Mouse (Mus musculus) intestine, postnatal 0 days (tissue): ENCODE measurements around the gene Sh3pxd2a. TPM values are rescaled to one million over a fixed set of nuclear protein-coding genes. Genes with fewer than 3 reads are reported as not detected.
A peak's percentile ranks its signal among the peaks of the same experiment; 100 is the strongest.

Source experiments
- ATAC-seq: fragments of 200-750 bp; cut with Nextera tagmentation; 2 replicates; pipeline ENCODE4 v1.8.0; 2017; ENCODE audit warnings: mild to moderate bottlenecking, moderate TSS enrichment, moderate library complexity
- H3K27ac ChIP-seq: fragments of 300-500 bp; sonication (generic); 2 replicates; pipeline ENCODE4 v1.5.1; 2014; ENCODE audit warnings: mild to moderate bottlenecking, low read depth, low read length, moderate library complexity
- H3K27me3 ChIP-seq: fragments of 300-500 bp; sonication (generic); replicated peaks from 2 replicates; pipeline ENCODE4 v1.6.1; 2014; ENCODE audit warnings: low read length, mixed read lengths; ENCODE audit not compliant: control insufficient read depth, insufficient read depth
- H3K36me3 ChIP-seq: fragments of 300-500 bp; sonication (generic); 2 replicates; pipeline ENCODE4 v1.6.1; 2014; ENCODE audit warnings: mild to moderate bottlenecking, moderate library complexity; ENCODE audit not compliant: control insufficient read depth, insufficient read depth
- H3K4me1 ChIP-seq: fragments of 300-500 bp; sonication (generic); replicated peaks from 2 replicates; pipeline ENCODE4 v1.6.1; 2014; ENCODE audit warnings: antibody characterized with exemption, low read length, mixed read lengths; ENCODE audit not compliant: control insufficient read depth, insufficient read depth
- H3K4me2 ChIP-seq: fragments of 300-500 bp; sonication (generic); replicated peaks from 2 replicates; pipeline ENCODE4 v1.6.1; 2014; ENCODE audit warnings: low read depth, mild to moderate bottlenecking, moderate library complexity
- H3K4me3 ChIP-seq: fragments of 300-500 bp; sonication (generic); 2 replicates; pipeline ENCODE4 v1.5.1; 2014; ENCODE audit warnings: low read depth, low read length
- H3K9ac ChIP-seq: fragments of 300-500 bp; sonication (generic); 2 replicates; pipeline ENCODE4 v1.6.1; 2014; ENCODE audit warnings: mild to moderate bottlenecking, low read depth, low read length
- H3K9me3 ChIP-seq: fragments of 300-500 bp; sonication (generic); 2 replicates; pipeline ENCODE4 v1.6.1; 2016; ENCODE audit warnings: mixed run types; ENCODE audit not compliant: control insufficient read depth
- CTCF ChIP-seq: sonication (generic); IDR thresholded peaks from 2 replicates; pipeline ENCODE4 v1.5.1; 2016; ENCODE audit warnings: low read depth, mild to moderate bottlenecking, control low read depth, antibody characterized with exemption, moderate library complexity
- WGBS: fragments of 180-500 bp; shearing (Covaris S2); extraction: QIAGEN DNeasy Blood & Tissue Kit; methylation state at CpG from one replicate; pipeline ENCODE4 v1.1.7; 2014; 5-methylcytosine and 5-hydroxymethylcytosine counted together
- polyA plus RNA-seq: library from polyadenylated mRNA; unstranded; fragments of >200 nt; fragmentation: Nextera tagmentation; extraction: Ambion mirVana; gene quantifications from 2 replicates; pipeline ENCODE4 v1.2.1, GENCODE M21; 2015

Sh3pxd2a gene
- polyA plus RNA-seq, 1 experiment from 2014 or later = 2.2 TPM

DNA sequence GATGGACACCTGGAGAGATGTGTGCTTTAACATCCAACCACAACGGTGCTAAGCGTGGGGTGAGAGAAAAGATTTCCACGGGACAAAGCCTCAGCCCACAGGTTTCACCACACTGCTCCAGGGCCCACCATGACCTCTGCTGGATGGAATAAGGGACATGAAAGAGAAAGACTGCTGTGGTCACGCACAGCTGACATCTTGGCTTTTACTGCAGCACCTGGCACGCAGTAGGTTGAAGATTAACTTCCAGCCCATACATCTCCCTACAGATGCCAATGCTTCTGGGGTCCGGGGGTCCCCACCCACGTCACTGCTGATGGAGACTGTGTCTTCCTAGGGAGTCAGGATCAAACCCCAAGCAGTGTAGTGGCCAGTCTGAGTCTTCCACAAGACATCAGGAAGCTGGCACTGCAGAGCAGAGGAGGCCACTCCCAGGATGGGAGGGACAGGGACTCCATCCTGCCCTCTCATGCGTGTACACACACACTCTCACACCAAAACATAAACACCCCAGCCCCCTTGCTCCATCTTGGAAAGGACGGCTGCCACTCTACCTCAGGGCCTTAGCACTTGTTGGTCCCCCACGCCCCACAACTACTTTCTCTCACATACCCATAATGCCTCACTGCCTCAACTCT, 12.6 kb downstream of the Sh3pxd2a start:
- WGBS = 66% methylated on average over 10 of the region's 10 CpGs
- ATAC-seq = no peak
- peaks cover 33% of the 10 kb centered on the region for H3K4me1 ChIP-seq
- no peak overlapping the region for H3K27ac ChIP-seq
- H3K9me3 ChIP-seq = no peaks in the 10 kb centered on the region
- H3K4me2 ChIP-seq = no peak overlapping the region
- H3K36me3 ChIP-seq = no peaks in the 10 kb centered on the region
- H3K9ac ChIP-seq = no peak overlapping the region
- no peak for TF ChIP-seq CTCF
- no peaks in the 10 kb centered on the region for H3K27me3 ChIP-seq
- no peak overlapping the region for H3K4me3 ChIP-seq

GRCm38 (mm10) chr19:47450261-47451137, 13.7 kb downstream of the Sh3pxd2a start:
- 0 out of 2 replicates have a peak, but pooled peaks have one; percentile 3 for TF ChIP-seq CTCF
- Histone ChIP-seq H3K4me1 (peaks cover 41% of the 10 kb centered on the region), H3K4me3 (no peak overlapping the region), H3K4me2 (no peak overlapping the region), H3K9ac (no peak overlapping the region), H3K27ac (peak overlapping the region; percentile 28; the same call in 1 of the 2 replicates), H3K9me3 (no peaks in the 10 kb centered on the region), H3K36me3 (no peaks in the 10 kb centered on the region), H3K27me3 (no peaks in the 10 kb centered on the region)
- peak; percentile 32; the same call in 1 of the 2 replicates for ATAC-seq
- WGBS = 19% methylated on average over 8 of the region's 8 CpGs

DNA sequence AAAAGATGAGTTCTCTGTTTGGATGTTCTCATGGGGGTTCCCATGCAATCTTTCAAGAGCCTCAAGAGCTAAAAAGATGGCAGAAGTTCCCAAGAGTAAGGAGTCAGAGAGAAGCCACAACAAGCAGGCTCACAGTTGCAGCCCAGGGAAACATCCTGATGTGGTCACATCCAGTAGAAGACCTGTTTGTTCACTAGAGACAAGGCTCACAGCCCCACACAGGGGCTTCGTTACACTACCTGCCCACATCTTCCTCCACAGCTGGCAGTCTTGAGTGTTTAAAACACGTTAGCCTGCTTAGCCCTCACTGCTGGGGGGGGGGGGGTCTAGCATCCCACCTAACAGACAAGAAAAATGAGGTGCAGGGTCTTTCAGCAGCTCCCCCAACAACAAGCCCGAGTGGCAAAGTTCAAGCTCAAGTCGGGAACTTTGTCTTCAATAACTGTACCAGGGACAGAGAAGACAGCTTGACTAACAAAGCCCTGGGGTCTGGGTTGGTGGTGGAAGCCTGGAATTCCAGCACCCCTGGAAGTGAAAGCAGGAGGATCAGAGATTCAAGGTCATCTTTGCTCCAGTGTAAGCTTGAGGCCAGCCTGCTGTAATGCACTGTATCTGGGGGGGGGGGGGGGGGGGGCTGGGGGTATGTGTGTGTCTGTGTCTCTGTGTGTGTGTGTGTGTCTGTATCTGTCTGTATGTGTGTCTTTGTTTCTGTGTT, 14.5 kb downstream of the Sh3pxd2a start:
- WGBS = 59% methylated on average over 4 of the region's 4 CpGs
- Histone ChIP-seq H3K27ac (no peak overlapping the region), H3K9ac (no peak overlapping the region), H3K36me3 (no peaks in the 10 kb centered on the region), H3K4me2 (no peak overlapping the region), H3K4me3 (no peak overlapping the region), H3K4me1 (peaks cover 40% of the 10 kb centered on the region), H3K27me3 (no peaks in the 10 kb centered on the region), H3K9me3 (no peaks in the 10 kb centered on the region)
- TF ChIP-seq CTCF = no peak
- ATAC-seq = no peak

- H3K27me3 ChIP-seq = no peaks in the 10 kb centered on the region
- no peak for TF ChIP-seq CTCF
- no peaks in the 10 kb centered on the region for H3K36me3 ChIP-seq
- H3K9ac ChIP-seq = no peak overlapping the region
- H3K27ac ChIP-seq = no peak overlapping the region
- no peak overlapping the region for H3K4me3 ChIP-seq
- peaks cover 34% of the 10 kb centered on the region for H3K4me1 ChIP-seq
- WGBS = 65% methylated on average over 14 of the region's 14 CpGs
- ATAC-seq = no peak
- no peak overlapping the region for H3K4me2 ChIP-seq
- H3K9me3 ChIP-seq = no peaks in the 10 kb centered on the region
Measured at GRCm38 (mm10) chr19:47448618-47449151, 15.5 kb downstream of the Sh3pxd2a start.

DNA sequence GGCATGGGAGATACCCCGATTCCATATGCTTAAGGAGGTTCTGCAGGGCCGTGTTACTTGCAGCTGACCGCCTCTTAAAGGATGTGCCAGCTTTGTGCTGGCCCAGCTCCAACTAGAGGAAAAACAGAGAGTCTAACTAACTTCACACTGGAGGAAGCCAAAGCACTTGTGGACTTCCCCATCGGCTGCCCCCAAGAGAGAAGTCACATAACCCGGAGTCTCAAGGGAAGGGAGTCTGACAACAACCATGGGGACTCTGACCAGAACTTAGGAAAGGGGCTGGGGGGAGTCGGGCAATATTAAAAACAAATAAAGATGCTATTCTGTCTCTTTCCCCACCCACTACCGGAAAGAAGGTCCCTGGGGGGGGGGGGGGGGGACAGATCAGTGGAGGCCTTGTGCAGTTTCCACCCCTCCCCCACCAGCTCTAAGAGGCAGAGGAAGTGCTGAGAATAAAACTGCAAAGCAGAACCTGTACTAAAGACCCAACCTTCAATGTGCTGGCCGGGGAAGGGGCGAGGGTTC, 17.3 kb downstream of the Sh3pxd2a start:
- Histone ChIP-seq H3K4me3 (no peak overlapping the region), H3K36me3 (no peaks in the 10 kb centered on the region), H3K4me1 (peaks cover 34% of the 10 kb centered on the region), H3K4me2 (peak overlapping the region; percentile 27; the same call in 1 of the 2 replicates), H3K9me3 (no peaks in the 10 kb centered on the region), H3K27me3 (no peaks in the 10 kb centered on the region), H3K9ac (no peak overlapping the region), H3K27ac (no peak overlapping the region)
- no peak for TF ChIP-seq CTCF
- ATAC-seq = no peak
- WGBS = 35% methylated on average over 9 of the region's 9 CpGs
